Mouse (Mus musculus): Measurements from ENCODE around the gene Thrsp. TPM values are rescaled to one million over a fixed set of nuclear protein-coding genes. Genes with fewer than 3 reads are reported as not detected.

Thrsp gene
- polyA plus RNA-seq, 1 experiment from 2014 or later, result 0.41 TPM

DNA sequence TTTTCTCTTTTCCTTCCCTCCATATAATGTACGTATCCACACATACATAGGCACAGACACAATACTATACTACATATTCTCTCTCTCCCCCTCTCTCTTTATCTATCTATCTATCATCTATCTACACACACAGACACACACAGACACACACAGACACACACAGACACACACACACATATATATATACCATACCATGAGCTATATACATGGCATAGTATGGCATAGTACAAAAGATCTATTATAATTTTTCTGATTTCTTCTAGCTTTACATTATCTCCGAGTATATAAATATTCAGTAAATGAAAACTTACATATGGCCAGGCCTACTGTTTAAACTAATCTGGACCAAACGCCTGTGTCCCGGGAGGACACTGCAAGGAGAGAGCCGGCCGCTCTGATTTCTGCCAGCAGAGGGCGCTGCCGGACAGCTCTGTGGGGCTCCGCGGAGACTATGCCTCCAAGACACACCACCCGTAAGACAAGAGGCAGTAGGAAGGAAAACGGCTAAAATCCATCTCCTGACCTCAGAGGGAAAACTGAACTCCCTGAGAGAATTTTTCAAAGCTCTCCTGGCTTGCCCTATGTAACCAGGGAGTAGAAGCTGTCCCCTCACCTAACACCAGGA lies 7.2 kb upstream of the Thrsp start:
- DNase-seq (ENCODE audit: low spot score), result peak; percentile 99
- H3K27ac ChIP-seq (ENCODE audit: low read depth), result no peak overlapping the region
- no peaks in the 10 kb centered on the region for H3K9me3 ChIP-seq (ENCODE audit: control insufficient read depth, low read length)
- no peak overlapping the region for H3K4me3 ChIP-seq (ENCODE audit: low read depth, low read length)
- no peaks in the 10 kb centered on the region for H3K36me3 ChIP-seq (ENCODE audit: control insufficient read depth, insufficient read depth, low read length)
- ATAC-seq (replicated peaks; ENCODE audit: low FRiP score, low TSS enrichment, low read depth), result peak; percentile 82
- H3K4me1 ChIP-seq (replicated peaks; ENCODE audit: control insufficient read depth, insufficient read depth, low read length), result peaks cover 6% of the 10 kb centered on the region
- H3K27me3 ChIP-seq (replicated peaks; ENCODE audit: control insufficient read depth, insufficient read depth, low read length), result no peaks in the 10 kb centered on the region
- WGBS, result 7% methylated on average over 12 of the region's 12 CpGs
- H3K4me2 ChIP-seq (ENCODE audit: low read length), result no peak overlapping the region
- no peak overlapping the region for H3K9ac ChIP-seq (ENCODE audit: low read length)

- DNase-seq (ENCODE audit: low spot score) (no peak), ATAC-seq (replicated peaks; ENCODE audit: low FRiP score, low TSS enrichment, low read depth) (no peak)
- Histone ChIP-seq H3K27ac (ENCODE audit: low read depth) (no peak overlapping the region), H3K4me1 (replicated peaks; ENCODE audit: control insufficient read depth, insufficient read depth, low read length) (peaks cover 3% of the 10 kb centered on the region; the same call in 1 of the 2 replicates), H3K9ac (ENCODE audit: low read length) (no peak overlapping the region), H3K4me2 (ENCODE audit: low read length) (no peak overlapping the region), H3K4me3 (ENCODE audit: low read depth, low read length) (no peak overlapping the region), H3K9me3 (ENCODE audit: control insufficient read depth, low read length) (no peaks in the 10 kb centered on the region), H3K27me3 (replicated peaks; ENCODE audit: control insufficient read depth, insufficient read depth, low read length) (no peaks in the 10 kb centered on the region), H3K36me3 (ENCODE audit: control insufficient read depth, insufficient read depth, low read length) (no peaks in the 10 kb centered on the region)
- 52% methylated on average over 5 of the region's 5 CpGs for WGBS
Observed at GRCm38 (mm10) chr7:97423754-97424153, 6.2 kb upstream of the Thrsp start.

- ATAC-seq (replicated peaks; ENCODE audit: low FRiP score, low TSS enrichment, low read depth), result no peak
- Histone ChIP-seq H3K4me2 (ENCODE audit: low read length) (no peak overlapping the region), H3K9ac (ENCODE audit: low read length) (no peak overlapping the region), H3K4me1 (replicated peaks; ENCODE audit: control insufficient read depth, insufficient read depth, low read length) (peaks cover 3% of the 10 kb centered on the region; the same call in 1 of the 2 replicates), H3K36me3 (ENCODE audit: control insufficient read depth, insufficient read depth, low read length) (no peaks in the 10 kb centered on the region), H3K4me3 (ENCODE audit: low read depth, low read length) (no peak overlapping the region), H3K9me3 (ENCODE audit: control insufficient read depth, low read length) (no peaks in the 10 kb centered on the region), H3K27ac (ENCODE audit: low read depth) (no peak overlapping the region), H3K27me3 (replicated peaks; ENCODE audit: control insufficient read depth, insufficient read depth, low read length) (no peaks in the 10 kb centered on the region)
- no peak for DNase-seq (ENCODE audit: low spot score)
- 84% methylated on average over 8 of the region's 8 CpGs for WGBS
Observed at GRCm38 (mm10) chr7:97420958-97421651, 3.6 kb upstream of the Thrsp start.

- no peak overlapping the region for H3K9ac ChIP-seq (ENCODE audit: low read length)
- H3K27ac ChIP-seq (ENCODE audit: low read depth), result no peak overlapping the region
- no peak overlapping the region for H3K4me3 ChIP-seq (ENCODE audit: low read depth, low read length)
- no peak for DNase-seq (ENCODE audit: low spot score)
- peaks cover 3% of the 10 kb centered on the region; the same call in 1 of the 2 replicates for H3K4me1 ChIP-seq (replicated peaks; ENCODE audit: control insufficient read depth, insufficient read depth, low read length)
- no peaks in the 10 kb centered on the region for H3K27me3 ChIP-seq (replicated peaks; ENCODE audit: control insufficient read depth, insufficient read depth, low read length)
- H3K9me3 ChIP-seq (ENCODE audit: control insufficient read depth, low read length), result no peaks in the 10 kb centered on the region
- 65% methylated on average over 1 of the region's 1 CpGs for WGBS
- ATAC-seq (replicated peaks; ENCODE audit: low FRiP score, low TSS enrichment, low read depth), result no peak
- no peaks in the 10 kb centered on the region for H3K36me3 ChIP-seq (ENCODE audit: control insufficient read depth, insufficient read depth, low read length)
- no peak overlapping the region for H3K4me2 ChIP-seq (ENCODE audit: low read length)
Observed at GRCm38 (mm10) chr7:97420406-97420805, 2.9 kb upstream of the Thrsp start.

- H3K4me1 ChIP-seq (replicated peaks; ENCODE audit: control insufficient read depth, insufficient read depth, low read length), result no peaks in the 10 kb centered on the region
- H3K9ac ChIP-seq (ENCODE audit: low read length), result no peak overlapping the region
- 84% methylated on average over 5 of the region's 5 CpGs for WGBS
- H3K27ac ChIP-seq (ENCODE audit: low read depth), result no peak overlapping the region
- no peak for ATAC-seq (replicated peaks; ENCODE audit: low FRiP score, low TSS enrichment, low read depth)
- no peak for DNase-seq (ENCODE audit: low spot score)
- H3K36me3 ChIP-seq (ENCODE audit: control insufficient read depth, insufficient read depth, low read length), result no peaks in the 10 kb centered on the region
- H3K9me3 ChIP-seq (ENCODE audit: control insufficient read depth, low read length), result no peaks in the 10 kb centered on the region
- H3K4me2 ChIP-seq (ENCODE audit: low read length), result no peak overlapping the region
- H3K27me3 ChIP-seq (replicated peaks; ENCODE audit: control insufficient read depth, insufficient read depth, low read length), result no peaks in the 10 kb centered on the region
- no peak overlapping the region for H3K4me3 ChIP-seq (ENCODE audit: low read depth, low read length)
Observed at GRCm38 (mm10) chr7:97419163-97419562, 1.6 kb upstream of the Thrsp start.

DNA sequence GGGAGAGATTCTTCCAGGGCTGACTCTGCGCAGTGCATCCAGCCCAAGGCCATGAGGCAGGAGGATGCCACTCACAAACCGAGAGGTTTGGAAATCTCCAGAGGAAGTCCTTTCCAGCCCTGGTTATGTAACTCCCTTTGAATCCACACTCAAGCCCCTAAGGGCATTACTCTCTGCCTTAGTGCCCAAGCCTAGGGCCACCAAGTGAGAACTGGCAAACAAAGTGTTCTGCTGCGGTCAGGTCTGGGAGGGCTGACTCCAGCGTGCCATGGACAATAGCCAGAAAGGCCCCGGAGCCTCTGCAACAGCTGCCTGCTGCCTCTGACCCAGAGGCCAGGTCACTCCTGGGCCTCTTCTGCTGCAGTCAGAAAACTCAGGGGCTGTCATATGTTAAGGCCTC lies 1.2 kb upstream of the Thrsp start:
- no peak for ATAC-seq (replicated peaks; ENCODE audit: low FRiP score, low TSS enrichment, low read depth)

GRCm38 (mm10) chr7:97416473-97416872 lies 1.1 kb downstream of the Thrsp start:
- ATAC-seq (replicated peaks; ENCODE audit: low FRiP score, low TSS enrichment, low read depth), result no peak
- WGBS, result 86% methylated on average over 4 of the region's 4 CpGs
- Histone ChIP-seq H3K36me3 (ENCODE audit: control insufficient read depth, insufficient read depth, low read length) (no peaks in the 10 kb centered on the region), H3K27ac (ENCODE audit: low read depth) (no peak overlapping the region), H3K27me3 (replicated peaks; ENCODE audit: control insufficient read depth, insufficient read depth, low read length) (no peaks in the 10 kb centered on the region), H3K4me1 (replicated peaks; ENCODE audit: control insufficient read depth, insufficient read depth, low read length) (no peaks in the 10 kb centered on the region), H3K4me2 (ENCODE audit: low read length) (no peak overlapping the region), H3K9me3 (ENCODE audit: control insufficient read depth, low read length) (no peaks in the 10 kb centered on the region), H3K9ac (ENCODE audit: low read length) (no peak overlapping the region), H3K4me3 (ENCODE audit: low read depth, low read length) (no peak overlapping the region)
- no peak for DNase-seq (ENCODE audit: low spot score)

More for the DNA sequence above, 1.2 kb upstream of the Thrsp start:
- Histone ChIP-seq H3K4me1 (replicated peaks; ENCODE audit: control insufficient read depth, insufficient read depth, low read length) (no peaks in the 10 kb centered on the region), H3K4me2 (ENCODE audit: low read length) (no peak overlapping the region), H3K4me3 (ENCODE audit: low read depth, low read length) (no peak overlapping the region), H3K9me3 (ENCODE audit: control insufficient read depth, low read length) (no peaks in the 10 kb centered on the region), H3K9ac (ENCODE audit: low read length) (no peak overlapping the region), H3K27ac (ENCODE audit: low read depth) (no peak overlapping the region), H3K27me3 (replicated peaks; ENCODE audit: control insufficient read depth, insufficient read depth, low read length) (no peaks in the 10 kb centered on the region), H3K36me3 (ENCODE audit: control insufficient read depth, insufficient read depth, low read length) (no peaks in the 10 kb centered on the region)
- 70% methylated on average over 5 of the region's 5 CpGs for WGBS
- DNase-seq (ENCODE audit: low spot score), result no peak

DNA sequence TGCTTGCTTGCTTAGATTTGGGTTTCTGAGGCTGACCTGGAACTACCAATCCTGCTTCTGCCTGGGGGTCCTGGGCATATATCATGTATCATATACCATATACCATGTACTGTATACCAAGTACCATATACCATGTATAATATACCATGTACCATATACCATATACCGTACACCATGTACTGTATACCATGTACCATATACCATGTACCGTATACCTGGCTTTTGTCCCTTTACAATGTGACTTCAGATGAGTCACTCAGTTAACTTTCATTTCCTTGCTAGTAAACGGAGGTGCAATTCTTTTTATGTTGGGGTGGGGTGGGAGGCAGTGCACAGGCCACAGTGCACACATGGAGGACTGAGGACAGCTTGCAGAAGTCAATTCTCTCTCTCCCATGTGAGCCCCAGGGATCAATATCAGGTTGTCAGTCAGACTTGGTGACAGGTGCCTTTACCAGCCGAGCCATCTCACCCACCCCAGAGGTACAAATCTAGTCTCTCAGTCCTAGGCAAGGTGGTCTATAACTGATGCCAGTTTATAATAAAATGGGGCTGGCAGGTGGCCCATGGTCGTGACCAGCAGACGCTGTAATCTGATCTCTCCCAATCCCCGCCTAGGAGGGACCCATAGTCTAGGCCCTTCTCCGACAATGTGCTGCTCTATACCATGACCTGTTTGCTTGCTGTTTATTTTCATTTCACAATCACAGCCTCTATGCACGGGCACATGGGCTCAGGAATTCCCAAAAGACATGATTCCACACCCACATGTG lies 2.4 kb downstream of the Thrsp start:
- Histone ChIP-seq H3K4me2 (ENCODE audit: low read length) (no peak overlapping the region), H3K27me3 (replicated peaks; ENCODE audit: control insufficient read depth, insufficient read depth, low read length) (no peaks in the 10 kb centered on the region), H3K4me1 (replicated peaks; ENCODE audit: control insufficient read depth, insufficient read depth, low read length) (no peaks in the 10 kb centered on the region), H3K9ac (ENCODE audit: low read length) (no peak overlapping the region), H3K36me3 (ENCODE audit: control insufficient read depth, insufficient read depth, low read length) (peaks cover 6% of the 10 kb centered on the region; the same call in 1 of the 2 replicates), H3K4me3 (ENCODE audit: low read depth, low read length) (no peak overlapping the region), H3K9me3 (ENCODE audit: control insufficient read depth, low read length) (0 out of 2 replicates have a peak, but pooled peaks cover 2% of the 10 kb centered on the region), H3K27ac (ENCODE audit: low read depth) (no peak overlapping the region)
- DNase-seq (ENCODE audit: low spot score) (no peak), ATAC-seq (replicated peaks; ENCODE audit: low FRiP score, low TSS enrichment, low read depth) (0 out of 2 replicates have a peak, but pooled peaks have one; percentile 11)
- WGBS, result 49% methylated on average over 9 of the region's 9 CpGs
